In the genomic region with DNA sequence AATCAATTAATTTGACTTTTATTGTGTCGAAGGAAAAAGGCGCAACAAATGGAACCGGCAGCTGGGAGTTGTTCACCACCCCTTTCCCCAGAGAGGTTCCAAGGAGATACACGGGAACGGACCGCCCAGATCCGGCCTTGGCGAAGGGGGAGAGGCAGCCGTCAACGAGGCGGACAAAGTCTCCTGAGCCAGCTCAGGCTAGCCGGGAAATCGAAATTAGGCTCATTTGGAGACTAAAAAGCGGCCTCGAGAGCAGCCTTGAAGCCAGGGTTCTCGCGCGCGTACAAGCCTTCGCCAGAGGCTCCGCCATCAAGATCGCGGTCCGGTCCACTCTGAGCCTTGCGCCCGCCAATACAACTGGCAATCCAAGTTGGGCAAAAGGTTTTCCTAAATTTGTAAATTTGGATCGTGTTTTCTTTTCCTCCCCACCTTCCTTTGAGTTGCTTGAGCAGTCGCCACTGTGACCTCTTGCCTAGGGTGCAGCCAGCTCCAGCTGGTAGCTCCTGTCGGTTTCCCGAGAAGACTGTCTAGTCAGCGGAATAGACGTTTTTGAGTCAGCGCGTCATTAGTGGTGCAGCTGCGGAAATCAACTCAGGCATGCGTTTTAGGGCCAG, we compare ENCODE assay signal across 8 mouse cellular contexts. TPM values are rescaled to one million over a fixed set of nuclear protein-coding genes. Genes with fewer than 3 reads are reported as not detected.
A peak's percentile ranks its signal among the peaks of the same experiment; 100 is the strongest.
DNase-seq lines count a peak whose midpoint lies in the region; ATAC-seq and TF ChIP-seq lines count a peak whose summit lies in the region.
"Had no signal": no experiment of that assay in that cellular context is flagged by ENCODE, and none has a peak within 500 bp of the region (broad histone marks: within the 10 kb centered on the region; RNA-seq: fewer than 3 reads in every experiment).

No protein-coding gene starts in this region.

- DNase-seq in hindbrain, embryonic 11.5 days (ENCODE audit: low spot score), result no peak
- DNase-seq in hindbrain, postnatal 0 days (ENCODE audit: low spot score), result no peak
- peak; percentile 83 for DNase-seq in ZHBTc4 (ENCODE audit: low read depth, low spot score)
- DNase-seq in embryonic facial prominence, embryonic 11.5 days (ENCODE audit: low spot score), result peak; percentile 43
- peak; percentile 56 for DNase-seq in midbrain, embryonic 14.5 days
- no peak for DNase-seq in kidney, postnatal 36 days

- H3K4me2 ChIP-seq in hindbrain, embryonic 11.5 days (replicated peaks; ENCODE audit: low read depth, low read length), result no peak overlapping the region
- no peak overlapping the region for H3K4me2 ChIP-seq in hindbrain, postnatal 0 days (ENCODE audit: low read depth, low read length)
- H3K4me2 ChIP-seq in embryonic facial prominence, embryonic 11.5 days (ENCODE audit: low read depth, low read length), result no peak overlapping the region
- H3K4me2 ChIP-seq in midbrain, embryonic 14.5 days (ENCODE audit: low read length), result no peak overlapping the region

- no peaks in the 10 kb centered on the region for H3K9me3 ChIP-seq in hindbrain, embryonic 11.5 days (ENCODE audit: control insufficient read depth, low read length)
- no peaks in the 10 kb centered on the region for H3K9me3 ChIP-seq in hindbrain, postnatal 0 days (ENCODE audit: low read length)
- no peaks in the 10 kb centered on the region for H3K9me3 ChIP-seq in embryonic facial prominence, embryonic 11.5 days (replicated peaks; ENCODE audit: control insufficient read depth, low read length)
- no peaks in the 10 kb centered on the region for H3K9me3 ChIP-seq in midbrain, embryonic 14.5 days (ENCODE audit: control insufficient read depth, low read length)

- peaks cover 86% of the 10 kb centered on the region for H3K27me3 ChIP-seq in hindbrain, embryonic 11.5 days (ENCODE audit: control insufficient read depth, insufficient read depth, low read length)
- H3K27me3 ChIP-seq in hindbrain, postnatal 0 days (ENCODE audit: insufficient read depth, low read length), result peaks cover 68% of the 10 kb centered on the region
- peaks cover 77% of the 10 kb centered on the region for H3K27me3 ChIP-seq in embryonic facial prominence, embryonic 11.5 days (ENCODE audit: control insufficient read depth, insufficient read depth, low read length)
- H3K27me3 ChIP-seq in midbrain, embryonic 14.5 days (ENCODE audit: control insufficient read depth, insufficient read depth, low read length), result peaks cover 89% of the 10 kb centered on the region

- H3K27ac ChIP-seq in hindbrain, embryonic 11.5 days (ENCODE audit: low read depth, low read length), result peak overlapping the region; percentile 14; the same call in 1 of the 2 replicates
- H3K27ac ChIP-seq in hindbrain, postnatal 0 days, result no peak overlapping the region
- no peak overlapping the region for H3K27ac ChIP-seq in embryonic facial prominence, embryonic 11.5 days (replicated peaks; ENCODE audit: low read depth, low read length)
- no peak overlapping the region for H3K27ac ChIP-seq in midbrain, embryonic 14.5 days (replicated peaks; ENCODE audit: low read depth, low read length)

- H3K36me3 ChIP-seq in hindbrain, embryonic 11.5 days (ENCODE audit: control insufficient read depth, insufficient read depth, low read length), result no peaks in the 10 kb centered on the region
- no peaks in the 10 kb centered on the region for H3K36me3 ChIP-seq in hindbrain, postnatal 0 days (ENCODE audit: insufficient read depth, low read length)
- no peaks in the 10 kb centered on the region for H3K36me3 ChIP-seq in embryonic facial prominence, embryonic 11.5 days (replicated peaks; ENCODE audit: control insufficient read depth, insufficient read depth, low read depth, low read length)
- no peaks in the 10 kb centered on the region for H3K36me3 ChIP-seq in midbrain, embryonic 14.5 days (ENCODE audit: control insufficient read depth, insufficient read depth, low read length)

- H3K4me3 ChIP-seq in hindbrain, embryonic 11.5 days (ENCODE audit: low read depth, low read length), result 0 out of 2 replicates have a peak overlapping the region, but pooled peaks have one; percentile 6
- H3K4me3 ChIP-seq in hindbrain, postnatal 0 days (ENCODE audit: low read length), result no peak overlapping the region
- no peak overlapping the region for H3K4me3 ChIP-seq in embryonic facial prominence, embryonic 11.5 days (ENCODE audit: low read depth, low read length)
- H3K4me3 ChIP-seq in midbrain, embryonic 14.5 days (replicated peaks; ENCODE audit: low read depth, low read length), result no peak overlapping the region

- under 1% methylated on average over 36 of the region's 36 CpGs for WGBS in hindbrain, embryonic 11.5 days
- WGBS in hindbrain, postnatal 0 days, result under 1% methylated on average over 36 of the region's 36 CpGs
- WGBS in embryonic facial prominence, embryonic 11.5 days, result under 1% methylated on average over 36 of the region's 36 CpGs
- WGBS in midbrain, embryonic 14.5 days, result 1% methylated on average over 36 of the region's 36 CpGs

- peaks cover 11% of the 10 kb centered on the region for H3K4me1 ChIP-seq in hindbrain, embryonic 11.5 days (replicated peaks; ENCODE audit: control insufficient read depth, insufficient read depth, low read length)
- no peaks in the 10 kb centered on the region for H3K4me1 ChIP-seq in hindbrain, postnatal 0 days (ENCODE audit: insufficient read depth, low read length)
- no peaks in the 10 kb centered on the region; the same call in 1 of the 2 replicates for H3K4me1 ChIP-seq in embryonic facial prominence, embryonic 11.5 days (ENCODE audit: control insufficient read depth, insufficient read depth, low read length)
- peaks cover 10% of the 10 kb centered on the region; the same call in 1 of the 2 replicates for H3K4me1 ChIP-seq in midbrain, embryonic 14.5 days (ENCODE audit: control insufficient read depth, insufficient read depth, low read length)

- peak; percentile 56; the same call in 1 of the 2 replicates for ATAC-seq in hindbrain, embryonic 11.5 days (ENCODE audit: low FRiP score)
- no peak for ATAC-seq in hindbrain, postnatal 0 days
- no peak for ATAC-seq in embryonic facial prominence, embryonic 11.5 days (replicated peaks; ENCODE audit: insufficient number of reproducible peaks, low FRiP score, low TSS enrichment, low read depth)
- ATAC-seq in midbrain, embryonic 14.5 days (ENCODE audit: low FRiP score, low TSS enrichment), result no peak
- ATAC-seq in inflammation-experienced regulatory T-cells, adult 6 months, result no peak

- no peak for TF ChIP-seq CTCF in hindbrain, postnatal 0 days (IDR thresholded peaks at IDR 0.05; ENCODE audit: low read depth)

- no peak overlapping the region for H3K9ac ChIP-seq in hindbrain, embryonic 11.5 days (ENCODE audit: low read depth, low read length)
- no peak overlapping the region for H3K9ac ChIP-seq in hindbrain, postnatal 0 days (replicated peaks; ENCODE audit: low read length)
- no peak overlapping the region for H3K9ac ChIP-seq in embryonic facial prominence, embryonic 11.5 days (replicated peaks; ENCODE audit: low read length)
- no peak overlapping the region for H3K9ac ChIP-seq in midbrain, embryonic 14.5 days (replicated peaks; ENCODE audit: low read length)

RNA-seq across cellular contexts. Expression of a gene that starts 2.4 kb away (rescaled TPM):
- 2.2 and 2.5 TPM in 2 replicates for polyA plus RNA-seq in hindbrain, embryonic 11.5 days (2014; fragmentation: Nextera tagmentation; extraction: Ambion mirVana)
- total RNA-seq in hindbrain, postnatal 0 days (2014; rRNA removed), result 5.3 and 8.1 TPM in 2 replicates
- polyA plus RNA-seq in hindbrain, postnatal 0 days (2015; fragmentation: Nextera tagmentation; extraction: Ambion mirVana), result 0.92 and 1.1 TPM in 2 replicates
- 1.0 and 1.7 TPM in 2 replicates for polyA plus RNA-seq in embryonic facial prominence, embryonic 11.5 days (2014; fragmentation: Nextera tagmentation; extraction: Ambion mirVana)
- 0.14 and 0.15 TPM in 2 replicates for polyA plus RNA-seq in midbrain, embryonic 14.5 days (2014; fragmentation: Nextera tagmentation; extraction: Ambion mirVana)
- polyA plus RNA-seq in inflammation-experienced regulatory T-cells, adult 6 months (2017; shearing (Covaris generic)), result not detected
- total RNA-seq: layer of hippocampus, adult 8-10 months had no signal

Comparison
In these comparisons a context has a peak if more than half of its experiments do, and no peak if none do; other contexts are left out.
1. DNase-seq: peak in ZHBTc4 (single experiment), embryonic facial prominence, embryonic 11.5 days (single experiment) and midbrain, embryonic 14.5 days (single experiment); none in hindbrain, embryonic 11.5 days (single experiment), hindbrain, postnatal 0 days (single experiment) and kidney, postnatal 36 days (0 of 2).